In genomic region chr17:47889727-47890126, GRCm38 (mm10) we compare ENCODE assay signal across 16 mouse cellular contexts. TPM values are rescaled to one million over a fixed set of nuclear protein-coding genes. Genes with fewer than 3 reads are reported as not detected.
DNase-seq lines count a peak whose midpoint lies in the region; ATAC-seq lines count a peak whose summit lies in the region.
"Had no signal": no experiment of that assay in that cellular context is flagged by ENCODE, and none has a peak within 500 bp of the region (broad histone marks: within the 10 kb centered on the region; RNA-seq: fewer than 3 reads in every experiment).

No protein-coding gene starts in this region.

- no peak overlapping the region for H3K9ac ChIP-seq in liver, embryonic 12.5 days
- H3K9ac ChIP-seq: hindbrain, embryonic 15.5 days; neural tube, embryonic 12.5 days had no signal

- H3K9me3 ChIP-seq in heart, embryonic 10.5 days, result no peaks in the 10 kb centered on the region
- no peaks in the 10 kb centered on the region for H3K9me3 ChIP-seq in embryonic facial prominence, embryonic 10.5 days
- H3K9me3 ChIP-seq in liver, embryonic 12.5 days (replicated peaks), result no peaks in the 10 kb centered on the region
- H3K9me3 ChIP-seq: hindbrain, embryonic 15.5 days; neural tube, embryonic 12.5 days had no signal

- no peak overlapping the region for H3K4me3 ChIP-seq in heart, embryonic 10.5 days
- no peak overlapping the region for H3K4me3 ChIP-seq in embryonic facial prominence, embryonic 10.5 days
- H3K4me3 ChIP-seq in liver, embryonic 12.5 days, result no peak overlapping the region
- H3K4me3 ChIP-seq: hindbrain, embryonic 15.5 days; neural tube, embryonic 12.5 days had no signal

- no peaks in the 10 kb centered on the region for H3K27me3 ChIP-seq in heart, embryonic 10.5 days (ENCODE audit: insufficient read depth, poor library complexity, severe bottlenecking)
- no peaks in the 10 kb centered on the region for H3K27me3 ChIP-seq in embryonic facial prominence, embryonic 10.5 days (replicated peaks; ENCODE audit: low read depth, poor library complexity, severe bottlenecking)
- H3K27me3 ChIP-seq in liver, embryonic 12.5 days (replicated peaks), result no peaks in the 10 kb centered on the region
- H3K27me3 ChIP-seq: neural tube, embryonic 12.5 days had no signal

- peaks cover 60% of the 10 kb centered on the region for H3K36me3 ChIP-seq in heart, embryonic 10.5 days
- peaks cover 84% of the 10 kb centered on the region for H3K36me3 ChIP-seq in embryonic facial prominence, embryonic 10.5 days (replicated peaks)
- peaks cover 29% of the 10 kb centered on the region for H3K36me3 ChIP-seq in liver, embryonic 12.5 days
- H3K36me3 ChIP-seq: hindbrain, embryonic 15.5 days had no signal

- 71% methylated on average over 7 of the region's 7 CpGs for WGBS in heart, embryonic 10.5 days
- 74% methylated on average over 7 of the region's 7 CpGs for WGBS in embryonic facial prominence, embryonic 10.5 days
- WGBS in liver, embryonic 12.5 days (ENCODE audit: insufficient replicate concordance), result 68% methylated on average over 7 of the region's 7 CpGs

- H3K27ac ChIP-seq in heart, embryonic 10.5 days, result peak overlapping the region; percentile 85
- H3K27ac ChIP-seq in embryonic facial prominence, embryonic 10.5 days (replicated peaks), result 0 out of 2 replicates have a peak overlapping the region, but pooled peaks have one; percentile 24
- peak overlapping the region; percentile 33; the same call in 1 of the 2 replicates for H3K27ac ChIP-seq in liver, embryonic 12.5 days
- H3K27ac ChIP-seq: hindbrain, embryonic 15.5 days; neural tube, embryonic 12.5 days had no signal

- H3K4me2 ChIP-seq in liver, embryonic 12.5 days, result no peak overlapping the region
- H3K4me2 ChIP-seq: heart, embryonic 11.5 days; hindbrain, embryonic 15.5 days; neural tube, embryonic 12.5 days had no signal

- H3K4me1 ChIP-seq in heart, embryonic 10.5 days, result peaks cover 49% of the 10 kb centered on the region
- peaks cover 72% of the 10 kb centered on the region for H3K4me1 ChIP-seq in embryonic facial prominence, embryonic 10.5 days
- peaks cover 42% of the 10 kb centered on the region for H3K4me1 ChIP-seq in liver, embryonic 12.5 days

- no peak for ATAC-seq in liver, embryonic 12.5 days
- no peak for ATAC-seq in activated CD4-positive, CD25-positive, alpha-beta regulatory T cell, adult 4 months

- intact Hi-C loops in heart, postnatal 36 days (cut with DNase I), result no loop called here

- no peak for DNase-seq in heart, embryonic 10.5 days (ENCODE audit: low spot score)
- no peak for DNase-seq in heart, postnatal 36 days
- DNase-seq in embryonic facial prominence, embryonic 10.5 days (ENCODE audit: low spot score), result no peak
- DNase-seq in lung, postnatal 10 days, result peak; percentile 40
- DNase-seq in cerebellum, postnatal 10 days, result no peak
- DNase-seq in right cerebral cortex, postnatal 10 days (ENCODE audit: low spot score in 2 of 2), result no peak
- DNase-seq: cerebellum, adult 11-12 months; embryo, embryonic 11 days; gastrocnemius, postnatal 14 days; thymus, adult 18-20 months had no signal

RNA-seq across cellular contexts. Expression of gene Foxp4, which starts 34.7 kb away (rescaled TPM):
- polyA plus RNA-seq in heart, embryonic 10.5 days (2016; fragmentation: Nextera tagmentation; extraction: Ambion mirVana), result 12.4 and 27.3 TPM in 2 replicates
- 10 to 100 TPM in 1 of 2 experiments, 1 to 10 TPM in 1; 9.5 to 11.3 TPM for total RNA-seq in heart, postnatal 36 days (2021)
- 26.9 and 28.1 TPM in 2 replicates for polyA plus RNA-seq in embryonic facial prominence, embryonic 10.5 days (2016; fragmentation: Nextera tagmentation; extraction: Ambion mirVana)
- polyA plus RNA-seq in liver, embryonic 12.5 days (2016; fragmentation: Nextera tagmentation; extraction: Ambion mirVana), result 13.7 and 13.9 TPM in 2 replicates
- polyA plus RNA-seq in activated CD4-positive, CD25-positive, alpha-beta regulatory T cell, adult 4 months (2017; shearing (Covaris generic)), result 1 to 10 TPM; 3.8 to 4.6 TPM

RNA-seq across cellular contexts. Expression of gene Mdfi, which starts 55.2 kb away (rescaled TPM):
- polyA plus RNA-seq in heart, embryonic 10.5 days (2016; fragmentation: Nextera tagmentation; extraction: Ambion mirVana), result 15.3 and 17.7 TPM in 2 replicates
- 1 to 10 TPM in 1 of 2 experiments, under 1 TPM in 1; 0.81 to 3.1 TPM for total RNA-seq in heart, postnatal 36 days (2021)
- 21.0 and 25.1 TPM in 2 replicates for polyA plus RNA-seq in embryonic facial prominence, embryonic 10.5 days (2016; fragmentation: Nextera tagmentation; extraction: Ambion mirVana)
- 2.8 and 3.5 TPM in 2 replicates for polyA plus RNA-seq in liver, embryonic 12.5 days (2016; fragmentation: Nextera tagmentation; extraction: Ambion mirVana)
- polyA plus RNA-seq in activated CD4-positive, CD25-positive, alpha-beta regulatory T cell, adult 4 months (2017; shearing (Covaris generic)), result not detected
- polyA plus RNA-seq: G1E had no signal

Comparison
In these comparisons a context has a peak if more than half of its experiments do, and no peak if none do; other contexts are left out.
1. H3K27ac ChIP-seq: peak in every context shown above with its lines; median percentile 85 in heart, embryonic 10.5 days; 33 in liver, embryonic 12.5 days; 24 in embryonic facial prominence, embryonic 10.5 days.